Mouse (Mus musculus): ENCODE data around the gene Itln1.

Gene Itln1

DNA sequence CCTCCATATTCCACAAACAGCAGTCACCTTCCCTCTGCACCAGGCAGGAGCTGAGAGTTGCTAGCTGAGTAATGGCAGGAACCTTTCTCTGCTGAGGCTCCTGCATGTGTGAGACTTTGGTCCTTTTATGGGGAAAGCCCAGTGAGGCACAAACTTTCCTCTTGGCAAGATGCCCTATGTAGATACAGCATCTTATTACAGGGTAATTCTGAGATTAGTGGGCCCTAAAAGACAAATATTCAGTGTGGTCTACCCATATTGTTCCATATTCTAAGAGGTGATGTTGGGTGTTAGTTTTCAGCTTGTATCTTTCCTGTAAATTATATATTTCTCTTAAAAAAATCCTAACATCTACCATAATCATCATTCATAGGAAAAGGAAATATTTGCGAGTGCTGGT lies at the start of gene Itln1:
Itln1 (minus strand) TSS at position 101 of the 400 bp plus-strand sequence.
- DNase-seq (ENCODE audit: low spot score in 2 of 2) = no peak

DNA sequence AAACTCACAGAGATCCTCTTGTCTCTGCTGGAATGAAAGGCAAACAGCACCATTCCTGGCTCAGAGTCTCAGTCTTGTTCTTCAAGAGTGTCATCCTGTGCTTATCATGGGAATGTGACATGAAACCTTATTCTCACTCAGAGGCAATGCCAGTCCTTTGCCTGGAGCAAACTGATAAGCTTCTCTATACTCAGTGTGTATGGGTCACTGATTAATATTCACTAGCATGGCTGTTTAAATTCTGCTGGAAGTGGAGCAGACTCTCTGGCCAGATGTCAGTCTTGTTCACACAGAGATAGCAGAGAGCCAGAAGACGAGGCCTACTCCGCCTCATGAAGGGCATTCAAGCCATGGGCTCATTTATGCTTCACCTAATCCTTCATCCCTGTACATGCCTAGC lies 49.5 kb upstream of the Itln1 start:
- no peak for DNase-seq (ENCODE audit: low spot score in 2 of 2)

- no peak for DNase-seq (ENCODE audit: low spot score in 2 of 2)
These were observed 42.1 kb upstream of the Itln1 start for GRCm38 (mm10) chr1:171577168-171577567.

- no peak for DNase-seq (ENCODE audit: low spot score in 2 of 2)
These were observed 33.3 kb upstream of the Itln1 start for GRCm38 (mm10) chr1:171568436-171568835.

DNA sequence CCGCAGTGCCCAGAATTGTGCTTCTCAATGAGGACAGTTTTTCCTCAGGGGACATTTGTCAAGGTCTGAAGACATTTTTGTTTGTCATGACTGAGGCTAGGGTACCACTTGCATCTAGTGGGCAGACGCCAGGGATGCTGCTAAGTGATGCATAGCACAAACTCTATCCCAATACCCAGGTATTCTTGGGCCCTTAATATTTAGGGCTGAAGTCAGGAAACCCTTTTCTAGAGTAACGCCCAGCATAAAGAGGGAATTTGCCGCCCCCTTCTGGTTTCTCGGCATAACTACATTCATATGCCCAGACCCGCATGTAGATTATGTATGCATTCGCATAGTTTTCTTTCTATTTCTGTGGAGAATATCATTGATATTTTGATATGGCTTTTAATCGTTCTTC lies 31.7 kb upstream of the Itln1 start:
- DNase-seq (ENCODE audit: low spot score in 2 of 2) = no peak

DNA sequence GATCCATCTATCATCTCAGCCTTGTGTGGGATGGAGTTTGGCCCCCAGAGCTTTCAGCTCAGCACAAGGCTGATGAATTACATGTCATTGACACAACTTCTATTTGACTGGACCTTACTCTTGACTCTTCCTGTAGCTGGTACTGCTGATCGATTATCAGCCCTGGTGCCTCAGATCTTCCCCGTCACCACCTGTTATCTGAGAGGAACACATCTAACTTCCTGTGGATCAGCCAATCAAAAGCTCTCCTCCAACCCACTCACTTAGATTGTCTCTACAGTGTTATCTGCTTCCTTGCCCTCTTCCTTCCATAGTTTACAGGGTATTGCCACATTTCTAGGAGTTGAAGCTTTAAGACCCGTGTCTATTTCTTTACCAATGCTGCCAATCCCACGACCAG lies 30.8 kb upstream of the Itln1 start:
- no peak for DNase-seq (ENCODE audit: low spot score in 2 of 2)

GRCm38 (mm10) chr1:171564247-171564646 lies 29.2 kb upstream of the Itln1 start:
- no peak for DNase-seq (ENCODE audit: low spot score in 2 of 2)

GRCm38 (mm10) chr1:171563042-171563441 lies 27.9 kb upstream of the Itln1 start:
- DNase-seq (ENCODE audit: low spot score in 2 of 2) = no peak

- DNase-seq (ENCODE audit: low spot score in 2 of 2) = no peak
These were observed 26.6 kb upstream of the Itln1 start for GRCm38 (mm10) chr1:171561639-171562225.

DNA sequence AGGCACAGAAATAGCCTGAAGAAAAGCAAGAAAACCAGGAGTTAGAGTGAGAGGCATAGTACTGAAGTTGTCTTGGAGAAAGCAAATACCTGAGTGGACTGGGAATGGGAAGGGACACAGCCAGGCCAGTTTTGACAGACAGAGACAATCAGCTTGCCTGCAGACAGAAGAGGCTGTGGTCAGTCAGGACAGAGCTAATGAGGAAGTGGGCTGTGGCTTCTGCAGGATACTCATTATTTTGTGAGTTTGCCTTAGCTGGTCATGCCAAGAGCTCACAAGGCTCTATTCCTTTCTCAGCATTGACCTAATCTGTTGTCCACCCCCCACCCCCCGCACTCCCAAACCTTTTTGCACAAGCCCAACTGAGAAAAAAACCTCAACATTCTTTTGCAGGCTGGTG lies 26.1 kb upstream of the Itln1 start:
- DNase-seq (ENCODE audit: low spot score in 2 of 2) = no peak

GRCm38 (mm10) chr1:171560262-171560661 lies 25.2 kb upstream of the Itln1 start:
- DNase-seq (ENCODE audit: low spot score in 2 of 2) = no peak

- no peak for DNase-seq (ENCODE audit: low spot score in 2 of 2)
These were observed 23.8 kb upstream of the Itln1 start, which contains the start of gene Cd244a for GRCm38 (mm10) chr1:171558898-171559297. Cd244a (plus strand) TSS chr1:171559193.

DNA sequence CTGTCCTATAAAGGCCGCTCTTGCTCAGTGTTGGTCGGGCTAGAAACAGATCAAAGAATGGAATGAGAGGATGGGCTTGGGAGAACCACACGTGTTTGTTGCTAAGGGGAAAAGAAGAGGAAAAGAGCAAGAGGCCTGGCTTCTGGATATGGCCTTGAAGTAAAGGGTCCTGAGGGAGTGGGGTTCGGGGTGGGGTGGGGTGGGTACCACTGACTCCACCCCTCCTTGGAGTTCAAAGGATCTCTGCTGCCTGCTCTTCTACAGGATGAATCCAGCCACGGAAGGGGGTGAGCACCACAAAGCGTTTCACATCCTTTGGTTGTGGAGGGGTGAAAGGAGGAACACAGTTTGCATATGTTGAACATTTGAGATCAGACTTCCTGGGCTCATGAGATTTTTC lies 23.3 kb upstream of the Itln1 start:
- DNase-seq (ENCODE audit: low spot score in 2 of 2) = no peak

DNA sequence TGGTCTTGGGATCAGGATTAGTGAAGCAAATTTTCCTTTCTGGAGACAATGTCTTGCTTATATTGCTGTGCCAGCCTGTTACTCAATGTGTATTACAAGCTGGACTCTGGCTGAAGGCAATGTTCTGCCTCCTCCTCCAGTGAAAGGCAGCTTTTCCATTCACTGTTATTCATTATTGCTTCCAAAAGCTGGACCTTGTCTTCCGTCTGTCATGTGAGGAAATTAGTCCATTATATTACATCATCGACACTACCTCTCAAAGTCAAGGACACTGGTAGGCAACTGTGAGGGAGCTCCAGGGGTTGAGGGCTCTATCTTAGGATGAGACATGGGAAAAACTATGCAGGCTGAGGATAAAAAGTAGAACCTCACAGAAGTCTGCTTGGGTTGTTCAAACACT lies 21.3 kb upstream of the Itln1 start:
- DNase-seq (ENCODE audit: low spot score in 2 of 2) = no peak

DNA sequence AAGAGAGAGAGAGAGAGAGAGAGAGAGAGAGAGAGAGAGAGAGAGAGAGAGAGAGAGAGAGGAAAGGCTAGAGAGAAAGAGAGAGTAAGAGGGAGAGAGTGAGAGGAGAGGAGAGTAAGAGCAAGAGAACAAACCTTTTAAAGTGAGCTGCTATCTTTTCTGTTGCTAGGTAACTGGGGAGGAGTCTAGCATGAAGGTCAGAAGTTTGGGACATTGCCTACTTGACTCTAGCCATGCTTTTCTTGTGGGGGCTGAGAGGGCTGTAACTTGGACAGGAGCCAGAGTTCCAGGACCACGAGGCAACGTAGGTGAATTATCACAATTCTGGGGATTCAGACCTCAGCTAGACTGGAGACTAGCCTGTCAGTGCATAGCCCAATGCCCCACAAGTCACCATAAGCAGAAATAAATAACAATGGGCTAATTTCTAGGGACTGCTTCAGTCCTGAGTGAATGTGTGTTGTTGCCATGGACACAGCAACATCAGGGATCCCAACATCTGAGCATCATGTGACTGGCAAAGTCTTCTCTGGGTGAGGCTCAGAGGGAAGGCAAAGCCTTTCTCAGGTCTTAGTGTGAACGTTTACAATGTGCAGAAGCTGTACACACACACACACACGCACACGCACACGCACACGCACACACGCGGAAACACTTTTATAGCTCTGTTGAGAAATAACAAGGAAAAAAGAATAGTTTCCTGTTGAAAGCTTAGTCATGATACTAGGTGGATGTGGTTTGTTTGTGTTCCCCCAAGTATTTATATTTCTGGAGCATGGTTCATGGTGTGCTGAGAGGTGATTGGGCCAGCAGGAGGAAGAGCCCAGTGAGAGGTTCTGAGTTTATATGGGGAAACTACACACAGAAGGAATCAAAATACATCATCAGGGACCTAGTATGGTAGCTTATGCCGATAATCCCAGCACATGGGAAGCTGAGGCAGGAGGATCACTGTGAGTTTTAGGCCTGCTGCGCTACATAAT lies 18.6 kb upstream of the Itln1 start:
- DNase-seq (ENCODE audit: low spot score in 2 of 2) = no peak

GRCm38 (mm10) chr1:171552230-171552629 lies 17.1 kb upstream of the Itln1 start:
- no peak for DNase-seq (ENCODE audit: low spot score in 2 of 2)

- no peak for DNase-seq (ENCODE audit: low spot score in 2 of 2)
These were observed 16.2 kb upstream of the Itln1 start for GRCm38 (mm10) chr1:171551326-171551725.

- DNase-seq (ENCODE audit: low spot score in 2 of 2) = no peak
These were observed 5.6 kb upstream of the Itln1 start for GRCm38 (mm10) chr1:171540694-171541093.

DNA sequence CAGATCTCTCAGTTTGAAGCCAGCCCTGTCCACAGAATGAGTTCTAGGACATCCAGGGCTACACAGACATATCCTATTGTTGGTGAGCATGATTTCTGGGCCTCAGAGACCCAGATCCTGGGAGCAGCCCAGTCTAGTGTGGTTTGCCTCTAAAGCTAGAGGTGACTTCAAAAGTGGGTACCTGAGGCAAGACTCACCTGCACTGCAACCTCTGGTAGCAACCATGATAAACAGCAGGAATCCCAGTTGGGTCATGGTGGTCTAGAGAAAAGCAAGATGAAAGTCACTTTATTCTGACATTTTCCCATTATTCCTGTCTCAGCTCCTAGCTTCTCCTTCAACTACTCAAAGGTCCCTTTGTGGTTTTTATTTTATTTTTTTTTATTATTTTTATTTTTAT lies 537 bp downstream of the Itln1 start:
- DNase-seq (ENCODE audit: low spot score in 2 of 2) = no peak

- DNase-seq (ENCODE audit: low spot score in 2 of 2) = no peak
These were observed 2.3 kb downstream of the Itln1 start for GRCm38 (mm10) chr1:171532830-171533229.

DNA sequence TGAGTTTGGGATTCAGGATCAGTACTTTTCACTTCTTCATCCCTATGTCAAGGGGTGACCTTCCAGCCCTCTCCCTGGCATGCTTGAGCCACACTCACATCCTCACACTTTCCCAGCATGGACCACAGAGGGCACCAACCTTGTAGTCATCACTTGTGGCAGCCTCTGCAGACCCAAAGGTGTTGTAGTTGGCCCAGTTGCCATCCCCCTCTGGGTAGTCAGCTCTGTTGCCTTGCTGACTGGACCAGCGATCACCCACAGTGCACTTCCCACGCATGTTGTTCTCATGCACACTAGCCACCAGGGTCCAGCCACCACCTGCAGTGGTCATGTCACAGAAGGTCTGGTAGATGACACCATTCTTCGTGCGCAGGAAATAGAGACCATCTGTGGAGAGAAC lies 3.7 kb downstream of the Itln1 start:
- no peak for DNase-seq (ENCODE audit: low spot score in 2 of 2)

GRCm38 (mm10) chr1:171515557-171515956 lies 19.5 kb downstream of the Itln1 start:
- DNase-seq (ENCODE audit: low spot score in 2 of 2) = no peak

- DNase-seq (ENCODE audit: low spot score in 2 of 2) = no peak
These were observed 20.1 kb downstream of the Itln1 start for GRCm38 (mm10) chr1:171515039-171515438.
